Mouse (Mus musculus) megakaryocyte progenitor cell, adult 5-6 weeks (primary cell): ENCODE measurements at regions not wholly inside any gene's neighbourhood (a gene's known extent, or its start where the extent isn't known, plus 50 kb on each side); places are given as distances from the start of the nearest gene placed in this dataset.
A peak's percentile ranks its signal among the peaks of the same experiment; 100 is the strongest.

ENCODE experiments used
- ATAC-seq: replicated peaks from 2 replicates; pipeline ENCODE4 v1.8.0; 2016; ENCODE audit warnings: mild to moderate bottlenecking, moderate TSS enrichment, inconsistent platforms; ENCODE audit not compliant: poor library complexity

DNA sequence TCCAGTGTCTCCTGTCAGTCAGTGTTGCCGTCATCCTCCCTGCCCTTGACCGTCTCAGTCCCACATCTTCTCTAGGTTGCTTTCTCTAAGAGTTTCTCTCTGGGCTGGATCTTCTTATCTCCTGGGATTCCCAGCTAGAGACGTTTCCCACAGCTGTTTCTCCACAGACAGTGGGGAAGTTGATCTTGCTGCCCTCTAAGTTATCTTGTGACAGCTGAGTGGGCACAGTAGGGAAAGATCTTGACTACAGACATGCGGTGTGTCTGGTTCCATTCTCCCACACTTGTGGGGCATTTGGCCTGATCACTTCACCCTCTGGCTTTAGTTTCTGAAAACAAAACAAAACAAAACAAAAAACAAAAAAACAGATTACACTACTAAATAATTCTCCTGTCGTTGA is 165.2 kb upstream of the Tyw5 start:
- ATAC-seq, result no peak

DNA sequence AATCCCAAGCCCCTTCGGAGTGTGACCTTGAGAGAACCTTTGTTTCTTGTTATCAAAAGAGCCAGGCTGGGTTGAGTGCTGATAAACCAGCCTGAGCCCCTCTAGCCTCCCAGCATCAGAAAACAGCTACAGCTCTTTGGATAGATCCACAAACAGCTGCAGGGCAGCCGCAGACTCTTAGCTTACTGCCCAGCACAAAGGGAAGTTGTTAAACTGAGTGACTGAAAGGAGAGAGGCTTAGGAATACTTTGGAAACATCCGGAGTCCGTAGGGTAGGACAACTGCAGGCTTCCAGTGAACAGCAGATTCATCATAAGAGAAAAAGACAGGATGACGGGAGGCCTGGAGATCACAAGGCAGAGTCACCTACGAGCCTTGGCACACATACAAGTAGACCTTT is 166.9 kb upstream of the Tyw5 start:
- ATAC-seq, result no peak

DNA sequence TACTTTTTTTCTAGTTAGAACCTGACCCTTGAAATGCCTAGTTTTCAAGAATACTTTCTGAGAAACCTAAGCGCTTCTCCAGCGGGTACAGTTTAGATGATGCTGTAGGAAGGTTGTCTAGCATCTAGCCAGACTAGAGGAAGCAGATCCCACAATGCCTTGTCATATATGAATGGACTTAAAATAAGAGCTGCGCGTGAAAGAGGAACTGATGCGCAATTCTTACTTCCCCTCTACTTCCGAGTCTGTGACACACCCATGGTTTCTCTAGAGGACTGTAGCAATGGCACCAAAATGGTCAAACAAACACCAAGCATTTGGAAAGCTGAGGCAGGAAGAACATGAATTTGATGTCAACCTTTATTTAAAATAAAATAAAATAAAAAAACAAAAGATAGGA is 167.6 kb upstream of the Tyw5 start:
- peak; percentile 46; the same call in 1 of the 2 replicates for ATAC-seq

DNA sequence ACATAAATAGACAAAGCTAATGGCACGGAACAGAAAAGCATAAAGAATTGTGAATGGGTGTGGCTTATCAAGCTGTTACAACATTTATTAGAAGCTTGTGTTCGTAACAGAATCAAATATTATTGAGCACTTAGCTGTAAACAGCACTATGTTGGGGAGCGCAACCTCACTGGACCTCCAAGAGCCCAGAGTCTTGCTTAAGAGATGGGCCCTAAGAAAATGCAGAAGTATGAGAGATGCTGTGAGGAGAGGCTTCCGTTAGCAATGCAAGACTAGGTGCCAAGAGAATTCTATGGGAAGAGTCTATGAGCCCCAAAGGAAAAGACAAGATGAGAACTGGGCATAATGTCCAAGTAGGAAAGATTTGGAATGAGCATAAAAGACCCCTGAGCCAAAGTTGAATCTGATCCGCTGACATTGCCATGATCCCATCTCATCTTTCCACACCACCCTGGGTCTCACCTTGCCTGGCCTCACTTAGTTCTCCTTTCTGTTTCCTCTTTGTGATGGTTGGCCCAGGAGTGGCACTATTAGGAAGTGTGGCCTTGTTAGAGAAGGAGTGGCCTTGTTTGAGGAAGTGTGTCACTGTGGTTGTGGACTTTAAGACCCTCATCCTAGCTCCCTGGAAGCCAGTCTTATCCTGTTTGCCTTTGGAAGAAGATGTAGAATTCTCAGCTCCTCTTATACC is 169.3 kb upstream of the Tyw5 start:
- peak; percentile 58 for ATAC-seq

DNA sequence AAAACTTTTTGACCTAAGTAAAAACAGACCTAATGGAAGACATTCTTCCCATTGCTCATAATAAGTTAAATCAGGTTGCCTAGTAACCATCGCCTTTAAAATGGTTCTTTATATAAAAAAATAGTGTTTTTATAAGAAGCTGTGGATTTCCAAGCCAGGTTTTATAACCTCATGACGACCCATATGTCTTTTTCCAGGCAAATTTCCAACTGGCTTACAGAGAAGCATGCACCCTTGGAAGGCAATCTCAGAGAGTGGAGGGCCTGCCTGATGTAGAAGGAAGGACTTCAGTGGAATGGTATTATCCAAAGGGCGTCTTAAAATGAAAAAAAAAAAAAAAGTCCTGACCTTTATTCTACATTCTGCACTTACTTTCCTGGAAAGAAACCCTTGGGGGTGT is 172.2 kb upstream of the Tyw5 start:
- ATAC-seq, result no peak

DNA sequence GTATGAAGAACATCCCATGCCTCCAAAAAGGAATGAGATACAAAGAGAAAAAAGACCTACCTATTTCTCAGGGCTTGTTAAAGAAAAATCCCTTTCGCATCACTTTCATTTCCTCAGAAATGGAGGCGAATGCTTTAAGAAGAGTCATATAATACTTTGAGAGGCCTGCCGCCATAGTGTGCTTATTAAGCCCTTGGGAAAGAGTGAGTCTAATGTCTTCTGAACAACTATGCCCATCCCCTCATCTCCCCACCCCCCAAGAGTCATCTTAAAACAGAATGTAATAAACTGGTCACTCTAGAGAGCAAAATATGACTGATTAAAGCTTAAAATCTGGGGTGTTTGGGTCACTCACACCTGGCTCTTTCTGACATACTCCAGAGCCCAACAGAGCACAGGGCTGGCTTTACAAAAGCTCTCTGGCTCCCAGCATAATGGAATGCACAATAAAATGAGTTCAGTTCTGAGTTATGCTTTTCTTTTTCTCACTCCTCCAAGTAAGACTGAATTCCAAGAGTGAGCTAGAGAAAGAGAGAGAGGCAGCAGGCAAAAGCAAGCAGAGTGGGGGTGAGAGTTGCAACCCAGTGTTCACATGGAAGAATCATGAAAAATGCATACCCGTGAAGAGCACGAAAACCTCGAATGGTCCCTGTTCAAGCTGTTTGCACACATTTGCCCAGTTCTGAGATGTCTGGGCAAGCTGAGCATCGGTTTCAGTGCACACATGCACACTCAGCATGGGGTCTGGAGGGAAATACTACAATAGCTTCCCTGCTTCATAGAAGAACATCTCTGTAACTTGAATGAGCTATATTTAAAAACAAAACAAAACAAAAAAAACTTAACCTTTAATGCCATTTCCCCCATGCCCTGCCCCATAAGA is 180.0 kb upstream of the Spats2l start:
- no peak for ATAC-seq

DNA sequence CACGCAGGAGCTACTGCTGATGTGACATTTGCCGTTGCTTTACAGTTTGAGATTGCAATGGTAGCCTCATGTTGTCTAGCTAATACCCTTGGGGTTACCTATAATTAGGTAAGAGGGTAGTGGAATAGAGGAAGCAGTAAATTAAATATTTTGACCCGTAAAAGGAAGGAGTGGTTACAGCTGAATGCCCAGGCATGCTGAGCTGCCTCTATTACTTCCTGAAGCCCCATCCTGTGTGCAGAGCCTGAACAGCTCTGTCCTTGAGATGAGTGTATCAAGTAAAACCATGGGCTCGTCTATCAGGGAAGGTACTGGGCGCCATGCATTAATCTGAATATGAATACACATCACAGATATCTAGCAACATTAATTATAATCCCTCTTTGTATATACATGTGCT is 179.1 kb upstream of the Spats2l start:
- peak; percentile 74 for ATAC-seq

DNA sequence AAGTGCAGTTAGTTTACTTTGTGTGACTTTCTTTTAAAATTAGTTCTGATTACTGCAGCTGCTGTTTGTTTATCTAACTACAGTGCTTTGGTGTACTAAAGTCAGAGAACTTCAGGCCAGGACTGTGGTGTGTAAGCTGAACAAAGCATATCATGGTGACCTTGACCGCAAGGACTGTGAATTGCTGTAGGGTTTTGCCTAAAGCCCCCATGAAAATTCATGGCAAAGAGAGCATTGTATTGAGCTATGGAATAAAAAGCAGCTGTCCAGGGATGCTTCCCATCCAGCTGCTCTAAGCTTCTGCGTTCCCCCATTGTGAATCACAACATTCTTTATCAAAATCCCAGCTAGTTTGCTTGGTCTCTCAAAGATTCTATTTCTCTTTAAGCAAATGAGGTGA is 173.0 kb upstream of the Spats2l start:
- ATAC-seq, result no peak

DNA sequence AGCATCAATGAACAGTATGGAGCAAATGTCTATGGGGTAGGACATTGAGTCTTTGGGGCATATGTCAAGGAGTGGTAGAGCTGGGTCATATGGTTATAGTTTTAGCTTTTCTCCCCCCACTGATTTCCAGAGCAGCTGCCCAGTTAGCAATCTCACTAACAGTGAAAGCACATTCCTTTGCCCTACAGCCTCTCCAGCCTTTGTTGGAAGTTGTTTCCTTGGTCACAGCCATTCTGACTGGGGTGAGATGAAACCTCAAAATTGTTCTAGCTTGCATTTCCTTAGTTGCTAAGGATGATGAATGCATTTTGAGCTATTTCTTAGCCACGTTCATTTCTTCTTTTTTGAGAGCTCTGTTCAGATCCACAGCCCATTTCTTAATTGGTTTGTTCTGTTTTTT is 168.4 kb upstream of the Spats2l start:
- no peak for ATAC-seq

DNA sequence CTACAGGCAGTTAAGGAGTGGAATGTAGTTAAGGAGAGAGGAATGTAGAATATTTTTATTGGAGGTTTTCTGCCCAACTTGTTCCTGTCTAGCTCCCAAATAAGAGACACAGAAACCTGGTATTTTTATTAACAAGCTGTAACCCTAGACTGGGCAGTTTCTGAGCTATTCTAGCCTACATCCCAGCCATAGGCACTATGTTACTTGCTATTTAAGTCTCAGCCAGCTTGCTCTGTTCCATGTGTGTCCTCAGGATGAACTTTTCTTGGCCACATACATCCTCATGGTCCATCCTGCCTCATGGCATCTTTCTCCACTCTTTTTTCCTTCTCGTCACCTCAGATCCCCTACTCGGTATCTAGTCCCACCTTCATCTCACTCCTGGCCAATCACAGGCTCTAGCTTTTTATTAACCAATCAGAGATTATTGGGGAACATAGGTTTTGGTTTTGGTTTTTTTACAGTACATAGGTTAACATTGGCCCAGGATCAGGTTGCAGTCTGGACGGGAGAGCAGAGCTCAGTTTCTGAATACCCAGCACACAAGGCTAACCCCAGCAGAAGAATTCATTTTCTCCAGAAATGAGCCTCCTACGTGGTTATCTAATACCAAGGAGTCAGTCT is 167.8 kb upstream of the Spats2l start:
- ATAC-seq, result no peak

DNA sequence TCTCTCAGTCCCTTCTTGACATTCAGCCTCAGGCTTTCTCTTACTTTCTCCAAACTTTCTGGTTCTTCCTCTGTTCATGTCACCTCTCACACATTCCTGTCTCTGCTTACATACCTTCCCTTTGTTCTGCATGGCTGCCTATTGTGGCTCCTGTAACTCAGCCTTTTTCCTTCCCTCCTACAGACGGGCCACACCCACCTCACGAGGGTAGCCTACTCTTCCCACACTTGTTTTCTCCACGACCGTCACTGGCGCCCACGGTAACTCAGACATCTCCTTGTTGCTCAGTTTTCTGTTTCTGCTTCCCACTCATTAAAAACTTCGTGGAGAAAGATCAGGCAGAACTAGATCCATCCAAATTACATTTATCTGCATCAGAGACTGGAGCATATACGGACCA is 166.9 kb upstream of the Spats2l start:
- no peak for ATAC-seq

DNA sequence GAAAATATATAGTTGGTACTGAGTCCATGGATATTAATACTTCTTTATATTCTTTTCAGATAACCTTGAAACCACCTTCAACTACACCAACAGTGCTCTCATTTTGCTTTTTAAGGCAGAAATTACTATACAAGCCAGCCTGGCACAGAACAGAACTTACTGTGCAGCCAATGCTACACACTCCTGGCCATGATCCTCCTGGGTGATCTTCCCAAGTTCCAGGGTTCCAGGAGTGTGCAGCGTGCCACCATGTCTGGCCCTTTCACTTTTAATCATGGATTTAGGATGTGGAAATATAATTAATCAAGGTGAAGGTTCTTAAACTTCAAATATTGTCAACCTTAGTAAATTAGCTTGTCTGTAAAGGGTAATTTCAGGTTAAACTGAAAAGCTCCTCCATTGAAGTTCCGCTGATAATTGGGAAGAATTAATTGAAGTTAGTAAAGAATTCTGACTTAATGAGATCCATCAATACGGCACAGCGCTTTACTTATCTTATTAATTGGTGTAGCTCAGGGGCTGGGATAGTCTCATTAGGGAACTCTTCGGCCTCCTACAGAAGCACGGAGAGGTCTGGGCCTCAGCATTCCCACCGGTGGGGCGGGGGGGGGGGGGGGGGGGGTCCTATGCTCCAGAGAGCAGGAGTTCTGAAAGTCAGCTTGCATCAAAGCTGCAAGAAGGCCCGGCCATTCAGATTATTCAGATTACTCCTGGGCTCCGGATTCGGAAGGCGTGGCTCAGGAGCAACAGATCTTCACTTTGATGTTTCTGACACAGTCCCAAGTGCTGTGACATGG is 166.1 kb upstream of the Spats2l start:
- ATAC-seq, result no peak

DNA sequence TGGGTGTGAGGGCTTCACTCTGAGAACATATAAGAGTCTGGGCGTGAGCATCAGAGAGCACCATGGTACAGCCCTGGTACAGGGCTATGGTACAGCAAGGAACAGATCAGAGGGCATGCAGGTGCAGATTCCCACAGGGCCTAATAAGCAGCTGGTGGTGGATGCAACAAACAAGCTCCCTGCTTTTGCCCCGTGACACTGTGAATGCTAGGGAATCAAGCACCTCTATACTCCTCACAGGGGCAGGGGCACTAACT is 165.6 kb upstream of the Spats2l start:
- ATAC-seq, result no peak

DNA sequence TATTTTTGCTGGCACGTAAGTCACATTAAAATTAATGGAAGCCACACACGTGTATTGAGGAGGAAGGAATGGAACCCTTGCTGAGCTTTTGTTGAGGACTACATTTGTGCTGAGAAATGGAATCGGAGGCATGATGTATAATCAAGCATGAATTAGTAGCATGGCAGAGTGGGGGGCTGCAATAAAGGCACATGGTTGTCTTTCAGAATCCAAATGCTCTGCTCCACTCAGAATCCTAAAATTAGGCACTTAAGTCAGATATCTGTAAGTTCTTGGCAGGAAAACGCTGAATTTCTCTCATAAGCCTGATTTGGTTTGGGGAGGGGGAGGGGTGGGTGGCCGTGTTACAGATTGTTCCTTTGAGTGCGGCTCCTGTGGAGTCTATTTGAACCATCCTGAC is 164.7 kb upstream of the Spats2l start:
- no peak for ATAC-seq

DNA sequence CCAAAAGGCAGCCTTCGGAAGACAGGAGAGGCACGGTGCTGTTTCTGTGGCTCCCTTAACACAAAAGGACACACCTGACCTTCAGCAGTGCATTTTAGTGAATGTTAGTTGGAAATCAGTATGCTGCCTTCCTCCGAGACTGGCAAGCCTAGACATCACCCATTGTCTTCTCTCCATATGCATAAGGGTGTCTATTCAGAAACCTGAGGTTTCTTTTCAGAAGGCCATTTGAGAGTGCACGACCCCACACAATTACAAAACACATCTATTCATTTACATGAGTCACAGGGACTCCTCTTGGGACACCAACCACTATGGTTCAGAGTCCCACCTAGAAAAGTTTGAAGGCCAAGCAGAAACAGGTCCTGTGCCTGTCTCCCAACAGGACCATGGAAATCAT is 161.8 kb upstream of the Spats2l start:
- no peak for ATAC-seq

DNA sequence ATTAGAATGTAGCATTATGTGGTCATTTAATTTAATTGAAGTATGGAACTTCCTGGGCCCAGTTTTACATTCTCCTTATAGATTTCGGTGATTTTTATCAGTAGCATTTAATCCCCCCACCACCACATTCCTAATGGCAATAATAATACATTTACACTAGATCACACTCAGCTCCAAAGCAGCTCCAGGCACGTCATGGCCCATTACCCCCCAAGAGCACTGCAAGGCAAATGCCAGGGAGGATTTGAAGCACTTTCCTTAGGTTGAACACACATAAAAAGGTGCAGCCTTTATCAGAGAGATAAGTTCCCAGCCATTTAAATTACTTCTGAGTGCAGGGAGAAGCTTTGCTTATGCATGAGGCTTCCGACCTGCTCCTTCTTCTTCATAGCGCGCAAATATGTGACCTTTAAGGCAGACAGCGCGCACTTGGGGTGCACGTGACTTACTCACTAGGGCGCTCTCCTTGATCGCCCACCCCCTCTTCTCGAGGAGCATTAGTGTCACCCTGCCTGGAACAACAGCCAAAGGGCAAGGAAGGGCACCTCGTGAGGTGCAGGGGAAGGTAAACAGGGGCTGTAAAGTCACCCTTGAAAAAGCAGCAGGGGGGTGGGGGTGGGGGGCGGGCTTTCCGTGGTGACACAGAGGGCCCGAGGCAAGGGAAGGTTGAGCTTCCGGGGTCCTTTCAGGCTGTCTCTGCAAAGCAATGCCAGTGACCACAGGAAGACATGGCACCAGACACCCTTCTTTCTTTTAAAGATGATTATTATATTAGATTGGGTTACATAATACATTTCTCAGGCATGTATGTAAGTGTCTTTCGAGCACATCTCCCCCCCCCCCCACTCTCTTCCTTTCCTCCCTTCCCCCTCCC is 160.8 kb upstream of the Spats2l start:
- no peak for ATAC-seq

DNA sequence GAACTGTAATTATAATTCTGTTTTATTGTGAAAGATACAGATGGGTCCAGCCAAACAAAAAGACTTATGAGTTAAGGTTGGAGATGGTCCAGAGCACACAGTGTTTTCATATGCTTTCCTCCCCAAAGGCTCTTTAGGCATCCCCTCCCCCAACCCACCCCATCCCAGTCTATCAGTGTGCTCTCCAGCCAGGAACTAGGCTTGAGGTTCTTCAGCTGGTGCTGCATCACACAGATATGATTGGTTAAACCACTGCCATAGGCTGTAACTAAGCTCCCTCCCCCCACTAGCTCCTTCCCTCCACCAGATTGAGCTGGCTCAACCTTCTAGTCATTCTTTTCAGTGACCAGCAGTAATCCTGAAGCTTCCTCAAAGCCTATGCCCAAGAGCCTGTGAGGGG is 158.8 kb upstream of the Spats2l start:
- ATAC-seq, result no peak

DNA sequence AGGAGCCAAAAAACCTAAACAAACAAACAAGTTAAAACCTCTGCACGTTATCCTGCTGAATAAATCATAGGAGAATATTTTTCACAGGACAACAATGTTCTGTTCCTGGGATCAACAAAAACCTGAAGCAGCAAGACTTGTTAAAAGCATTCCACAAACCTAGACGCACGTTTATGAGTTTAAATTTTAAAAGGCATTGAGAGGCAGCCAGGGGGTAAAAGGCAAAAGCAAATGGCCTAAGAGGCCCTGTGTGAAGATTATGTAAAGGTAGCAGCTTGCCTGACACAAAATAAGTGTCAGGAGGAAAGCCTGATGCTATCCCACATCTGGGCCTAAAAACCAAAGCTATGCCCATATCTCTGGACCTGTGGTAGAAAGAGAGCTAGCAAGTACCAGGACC is 156.6 kb upstream of the Spats2l start:
- no peak for ATAC-seq

DNA sequence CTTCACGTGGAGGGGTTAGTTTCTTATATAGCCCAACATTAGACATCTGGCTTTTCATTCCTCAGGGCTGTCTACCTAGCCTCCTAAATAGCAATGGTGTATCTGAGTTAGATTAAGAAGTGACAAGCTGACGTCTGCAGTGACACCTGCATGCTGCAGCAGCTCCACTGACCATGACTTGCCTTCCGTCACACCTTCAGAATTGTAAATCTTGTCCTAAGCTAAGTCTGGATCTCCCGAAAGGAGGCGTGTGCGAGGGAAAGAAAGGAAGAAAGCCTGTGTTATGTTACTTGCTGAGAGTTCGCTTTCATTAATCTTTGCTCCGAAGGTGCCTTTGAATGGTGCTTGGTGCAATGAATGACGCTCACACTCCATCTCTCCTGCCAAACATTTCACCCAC is 151.4 kb upstream of the Spats2l start:
- no peak for ATAC-seq

DNA sequence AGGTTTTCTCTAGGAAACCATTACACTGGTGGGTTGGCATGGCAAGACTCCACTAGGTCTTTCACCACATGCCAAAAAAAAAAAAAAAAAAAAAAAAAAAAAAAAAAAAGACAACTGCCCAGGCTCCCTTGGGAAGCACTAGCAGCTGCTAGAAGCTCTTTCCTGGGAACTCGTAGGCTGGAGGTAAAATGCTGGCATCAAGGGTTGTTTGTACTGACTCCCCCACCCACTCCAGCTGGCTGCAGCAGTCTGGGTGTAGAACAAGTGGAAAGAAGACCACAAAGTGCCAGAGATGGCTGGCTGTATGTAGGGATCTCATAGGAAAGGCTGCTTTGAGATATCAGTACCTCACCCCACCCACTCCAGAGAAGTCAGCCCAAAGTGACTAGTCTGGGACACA is 140.0 kb upstream of the Spats2l start:
- no peak for ATAC-seq

DNA sequence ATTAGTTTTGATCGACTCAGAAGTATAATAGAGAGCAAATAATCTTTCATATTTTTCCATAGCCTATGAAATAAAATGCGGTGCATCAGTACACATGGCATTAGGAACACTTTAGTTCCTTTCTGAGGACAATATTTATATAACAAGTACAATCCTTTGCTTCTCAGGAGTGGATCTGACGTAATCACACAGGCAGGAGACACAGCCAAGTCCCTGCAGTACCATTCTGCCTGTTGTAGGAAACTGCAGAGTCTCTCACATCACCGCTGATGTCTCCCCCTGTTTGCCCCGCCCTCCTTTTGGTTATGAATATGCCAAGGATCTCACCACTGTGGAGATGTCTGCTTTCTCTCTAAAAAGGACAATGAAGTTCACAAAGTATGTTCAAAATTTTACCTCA is 131.8 kb upstream of the Spats2l start:
- no peak for ATAC-seq
